Mouse (Mus musculus): Measurements from ENCODE around the gene Nr2f1.

Gene Nr2f1

GRCm38 (mm10) chr13:78200407-78200806 is 850 bp upstream of the Nr2f1 start:
- peak; percentile 81 for DNase-seq (ENCODE audit: low read depth, low spot score)

GRCm38 (mm10) chr13:78198871-78199641 is 501 bp downstream of the Nr2f1 start:
- no peak for DNase-seq (ENCODE audit: low read depth, low spot score)

- no peak for DNase-seq (ENCODE audit: low read depth, low spot score)
Observed at GRCm38 (mm10) chr13:78198391-78198870, 1.1 kb downstream of the Nr2f1 start.

GRCm38 (mm10) chr13:78197819-78198390 is 1.7 kb downstream of the Nr2f1 start:
- no peak for DNase-seq (ENCODE audit: low read depth, low spot score)

- no peak for DNase-seq (ENCODE audit: low read depth, low spot score)
Observed at GRCm38 (mm10) chr13:78197286-78197818, 2.2 kb downstream of the Nr2f1 start.

GRCm38 (mm10) chr13:78196236-78196796 is 3.2 kb downstream of the Nr2f1 start:
- DNase-seq (ENCODE audit: low read depth, low spot score): no peak

- no peak for DNase-seq (ENCODE audit: low read depth, low spot score)
Observed at GRCm38 (mm10) chr13:78195601-78196115, 3.9 kb downstream of the Nr2f1 start.

- DNase-seq (ENCODE audit: low read depth, low spot score): no peak
Observed at GRCm38 (mm10) chr13:78194850-78195600, 4.5 kb downstream of the Nr2f1 start.

- DNase-seq (ENCODE audit: low read depth, low spot score): no peak
Observed at GRCm38 (mm10) chr13:78194135-78194849, 5.3 kb downstream of the Nr2f1 start.

- no peak for DNase-seq (ENCODE audit: low read depth, low spot score)
Observed at GRCm38 (mm10) chr13:78193211-78193610, 6.3 kb downstream of the Nr2f1 start.

GRCm38 (mm10) chr13:78189586-78189985 is 10.0 kb downstream of the Nr2f1 start:
- no peak for DNase-seq (ENCODE audit: low read depth, low spot score)

GRCm38 (mm10) chr13:78187833-78188232 is 11.7 kb downstream of the Nr2f1 start:
- DNase-seq (ENCODE audit: low read depth, low spot score): no peak

GRCm38 (mm10) chr13:78186340-78186946 is 13.1 kb downstream of the Nr2f1 start:
- DNase-seq (ENCODE audit: low read depth, low spot score): no peak

- no peak for DNase-seq (ENCODE audit: low read depth, low spot score)
Observed at GRCm38 (mm10) chr13:78184786-78185466, 14.6 kb downstream of the Nr2f1 start.

- no peak for DNase-seq (ENCODE audit: low read depth, low spot score)
Observed at GRCm38 (mm10) chr13:78183986-78184385, 15.6 kb downstream of the Nr2f1 start.

GRCm38 (mm10) chr13:78183004-78183403 is 16.6 kb downstream of the Nr2f1 start:
- DNase-seq (ENCODE audit: low read depth, low spot score): no peak

GRCm38 (mm10) chr13:78181930-78182558 is 17.5 kb downstream of the Nr2f1 start:
- DNase-seq (ENCODE audit: low read depth, low spot score): no peak

- DNase-seq (ENCODE audit: low read depth, low spot score): no peak
Observed at GRCm38 (mm10) chr13:78181071-78181929, 18.3 kb downstream of the Nr2f1 start.
